Mouse (Mus musculus): ENCODE results near the gene Mettl1. TPM values are rescaled to one million over a fixed set of nuclear protein-coding genes. Genes with fewer than 3 reads are reported as not detected.
A peak's percentile ranks its signal among the peaks of the same experiment; 100 is the strongest.

The Mettl1 gene
- polyA plus RNA-seq, 1 experiment from 2014 or later: 15.7 TPM

DNA sequence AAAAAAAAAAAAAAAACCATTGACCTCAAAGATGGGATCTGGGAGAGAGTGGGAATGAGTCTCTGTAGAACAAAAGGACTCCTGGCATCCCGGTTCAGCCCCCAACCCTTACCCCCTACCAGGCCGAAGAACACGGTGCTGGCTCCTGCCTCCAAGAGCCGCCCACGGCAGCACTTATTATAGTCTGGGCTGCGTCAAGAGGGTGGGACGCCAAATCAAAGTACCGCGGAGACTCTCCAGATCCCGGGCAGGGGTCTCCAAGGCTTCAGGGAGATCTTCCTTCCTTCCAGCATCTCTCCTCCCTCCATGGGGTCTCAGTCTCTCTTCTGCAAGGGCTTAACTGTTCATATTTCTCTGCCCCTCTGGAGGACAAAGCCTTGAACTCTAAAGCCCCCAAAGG is 36.3 kb downstream of the Mettl1 start:
- H3K36me3 ChIP-seq (replicated peaks): no peaks in the 10 kb centered on the region
- H3K4me1 ChIP-seq (replicated peaks): peaks cover 69% of the 10 kb centered on the region
- 62% methylated on average over 10 of the region's 10 CpGs for WGBS (ENCODE audit: insufficient replicate concordance)

DNA sequence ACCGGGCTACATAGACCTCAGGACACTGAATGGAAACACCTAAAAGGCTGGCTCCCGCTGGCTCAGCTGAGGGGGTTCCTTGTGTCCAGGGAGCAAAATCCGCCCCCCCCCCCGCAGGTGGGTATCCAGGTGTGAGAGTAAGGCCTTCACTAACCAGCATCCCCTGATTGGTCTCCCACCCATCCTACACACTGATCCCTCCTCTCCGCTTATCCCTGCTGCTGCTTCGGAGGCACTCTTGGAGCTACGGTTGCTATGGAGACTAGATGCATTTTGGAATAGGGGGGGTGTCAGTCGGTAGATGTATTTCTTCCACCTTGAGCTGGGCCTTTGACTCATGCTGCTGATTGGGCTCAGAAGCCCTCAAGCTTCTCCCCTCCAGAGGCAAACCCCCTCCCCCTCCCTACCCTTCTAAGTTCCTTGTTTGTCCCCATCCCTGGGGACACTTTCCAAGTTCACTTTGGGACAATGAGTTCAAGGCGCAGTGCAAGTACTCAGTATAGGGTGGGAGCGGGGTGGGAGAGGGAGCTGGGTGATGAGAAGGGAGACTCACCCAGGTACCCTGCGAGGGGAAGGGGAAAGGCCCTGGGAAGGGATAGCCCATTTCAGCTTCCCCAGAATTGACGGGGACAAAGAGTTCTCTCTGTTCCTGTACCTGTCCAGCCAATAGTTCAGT is 36.9 kb downstream of the Mettl1 start:
- H3K27me3 ChIP-seq: peaks cover 56% of the 10 kb centered on the region
- H3K36me3 ChIP-seq (replicated peaks): no peaks in the 10 kb centered on the region
- peaks cover 75% of the 10 kb centered on the region for H3K4me1 ChIP-seq (replicated peaks)
- no peak overlapping the region for H3K4me3 ChIP-seq (replicated peaks)
- no peaks in the 10 kb centered on the region for H3K9me3 ChIP-seq (replicated peaks)
- 0 out of 2 replicates have a peak overlapping the region, but pooled peaks have one; percentile 67 for H3K4me2 ChIP-seq
- ATAC-seq (ENCODE audit: insufficient read depth): no peak
- 38% methylated on average over 12 of the region's 12 CpGs for WGBS (ENCODE audit: insufficient replicate concordance)
- no peak overlapping the region for H3K9ac ChIP-seq
- H3K27ac ChIP-seq (replicated peaks): no peak overlapping the region

More for the DNA sequence above, 36.3 kb downstream of the Mettl1 start:
- H3K9me3 ChIP-seq (replicated peaks): no peaks in the 10 kb centered on the region
- no peak overlapping the region for H3K4me3 ChIP-seq (replicated peaks)
- no peak overlapping the region for H3K27ac ChIP-seq (replicated peaks)
- no peak overlapping the region for H3K9ac ChIP-seq
- no peak overlapping the region for H3K4me2 ChIP-seq
- no peak for ATAC-seq (ENCODE audit: insufficient read depth)
- H3K27me3 ChIP-seq: peaks cover 54% of the 10 kb centered on the region

DNA sequence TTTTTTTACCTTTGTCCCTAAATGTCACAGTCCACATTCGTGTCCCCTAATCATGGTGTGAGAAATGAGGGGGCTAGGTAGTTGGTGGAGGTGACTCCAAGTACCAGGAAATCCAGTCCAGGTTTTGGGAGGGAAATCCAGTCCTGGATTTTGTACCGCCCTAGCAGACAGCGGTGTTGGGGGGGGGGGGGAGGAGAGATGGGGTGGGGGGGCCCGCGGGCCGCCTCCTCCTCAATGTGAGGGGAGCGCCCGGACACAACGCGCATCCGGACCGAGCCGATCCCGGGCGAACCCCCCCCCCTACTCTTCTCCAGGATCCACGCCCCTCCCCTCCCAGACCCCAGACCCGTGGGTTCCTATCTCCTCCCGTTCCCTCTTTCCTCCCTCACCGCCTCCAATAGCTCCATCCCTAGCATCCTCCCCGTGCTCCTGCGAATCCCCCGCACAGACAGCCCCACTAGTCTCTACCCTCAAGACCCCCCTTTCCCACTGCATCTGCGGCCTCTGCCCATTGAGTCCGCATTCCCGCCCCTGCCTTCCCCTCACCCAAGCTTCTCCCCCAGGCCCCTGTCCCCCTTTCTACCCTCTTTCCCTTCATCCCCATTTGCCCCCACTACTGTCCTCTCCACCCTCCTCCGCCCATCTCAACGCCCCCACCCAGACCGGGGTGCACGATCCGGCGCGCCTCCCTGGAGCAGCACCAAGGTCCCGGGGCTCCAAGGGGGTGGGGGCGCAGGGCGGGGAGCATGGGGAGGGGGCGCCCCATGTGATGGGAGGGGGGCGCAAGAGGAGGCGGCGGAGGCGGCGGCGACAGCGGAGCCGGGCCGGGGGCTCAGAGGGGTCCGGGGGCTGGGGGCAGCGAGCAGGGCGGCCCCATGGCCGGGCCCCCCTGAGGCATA is 37.7 kb downstream of the Mettl1 start:
- Histone ChIP-seq H3K27ac (replicated peaks) (no peak overlapping the region), H3K4me3 (replicated peaks) (peak overlapping the region; percentile 37), H3K36me3 (replicated peaks) (no peaks in the 10 kb centered on the region; the same call in 1 of the 2 replicates), H3K27me3 (peaks cover 59% of the 10 kb centered on the region), H3K9ac (no peak overlapping the region; the same call in 1 of the 2 replicates), H3K4me1 (replicated peaks) (peaks cover 77% of the 10 kb centered on the region), H3K9me3 (replicated peaks) (no peaks in the 10 kb centered on the region), H3K4me2 (peak overlapping the region; percentile 67)
- WGBS (ENCODE audit: insufficient replicate concordance): 16% methylated on average over 43 of the region's 49 CpGs
- ATAC-seq (ENCODE audit: insufficient read depth): no peak

DNA sequence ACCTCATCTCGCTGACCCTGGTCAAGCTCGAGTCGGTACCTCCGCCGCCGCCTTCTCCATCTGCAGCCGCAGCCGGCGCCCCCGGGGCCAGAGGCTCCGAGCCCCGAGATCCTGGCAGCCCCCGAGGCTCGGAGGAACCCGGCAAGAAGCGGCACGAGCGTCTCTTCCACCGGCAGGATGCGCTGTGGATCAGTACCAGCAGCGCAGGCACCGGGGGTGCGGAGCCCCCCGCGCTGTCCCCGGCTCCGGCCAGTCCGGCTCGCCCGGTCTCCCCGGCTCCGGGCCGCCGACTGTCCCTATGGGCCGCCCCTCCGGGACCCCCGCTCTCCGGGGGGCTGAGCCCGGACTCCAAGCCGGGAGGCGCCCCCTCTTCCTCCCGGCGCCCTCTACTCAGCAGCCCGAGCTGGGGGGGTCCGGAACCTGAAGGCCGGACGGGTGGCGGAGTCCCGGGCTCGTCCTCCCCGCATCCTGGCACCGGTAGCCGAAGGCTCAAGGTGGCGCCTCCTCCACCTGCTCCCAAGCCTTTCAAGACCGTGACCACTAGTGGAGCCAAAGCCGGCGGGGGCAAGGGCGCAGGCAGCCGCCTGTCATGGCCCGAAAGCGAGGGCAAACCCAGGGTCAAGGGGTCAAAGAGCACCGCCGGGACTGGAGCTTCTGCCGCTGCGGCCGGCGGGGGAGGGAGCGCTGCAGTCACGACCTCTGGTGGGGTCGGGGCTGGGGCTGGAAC is 38.6 kb downstream of the Mettl1 start:
- Histone ChIP-seq H3K4me3 (replicated peaks) (peak overlapping the region; percentile 37), H3K4me2 (peak overlapping the region; percentile 67), H3K27me3 (peaks cover 59% of the 10 kb centered on the region), H3K36me3 (replicated peaks) (no peaks in the 10 kb centered on the region; the same call in 1 of the 2 replicates), H3K27ac (replicated peaks) (no peak overlapping the region), H3K9me3 (replicated peaks) (no peaks in the 10 kb centered on the region), H3K4me1 (replicated peaks) (peaks cover 77% of the 10 kb centered on the region), H3K9ac (no peak overlapping the region)
- ATAC-seq (ENCODE audit: insufficient read depth): no peak
- 48% methylated on average over 70 of the region's 70 CpGs for WGBS (ENCODE audit: insufficient replicate concordance)

GRCm38 (mm10) chr10:127080901-127081780 is 39.9 kb downstream of the Mettl1 start:
- no peak overlapping the region for H3K9ac ChIP-seq
- peak overlapping the region; percentile 15; the same call in 1 of the 2 replicates for H3K4me3 ChIP-seq (replicated peaks)
- H3K27ac ChIP-seq (replicated peaks): no peak overlapping the region
- no peaks in the 10 kb centered on the region; the same call in 1 of the 2 replicates for H3K36me3 ChIP-seq (replicated peaks)
- H3K9me3 ChIP-seq (replicated peaks): no peaks in the 10 kb centered on the region
- H3K4me2 ChIP-seq: peak overlapping the region; percentile 52
- 31% methylated on average over 48 of the region's 48 CpGs for WGBS (ENCODE audit: insufficient replicate concordance)
- peaks cover 59% of the 10 kb centered on the region for H3K27me3 ChIP-seq
- H3K4me1 ChIP-seq (replicated peaks): peaks cover 65% of the 10 kb centered on the region
- no peak for ATAC-seq (ENCODE audit: insufficient read depth)

GRCm38 (mm10) chr10:127081996-127082620 is 40.9 kb downstream of the Mettl1 start:
- no peak for ATAC-seq (ENCODE audit: insufficient read depth)

DNA sequence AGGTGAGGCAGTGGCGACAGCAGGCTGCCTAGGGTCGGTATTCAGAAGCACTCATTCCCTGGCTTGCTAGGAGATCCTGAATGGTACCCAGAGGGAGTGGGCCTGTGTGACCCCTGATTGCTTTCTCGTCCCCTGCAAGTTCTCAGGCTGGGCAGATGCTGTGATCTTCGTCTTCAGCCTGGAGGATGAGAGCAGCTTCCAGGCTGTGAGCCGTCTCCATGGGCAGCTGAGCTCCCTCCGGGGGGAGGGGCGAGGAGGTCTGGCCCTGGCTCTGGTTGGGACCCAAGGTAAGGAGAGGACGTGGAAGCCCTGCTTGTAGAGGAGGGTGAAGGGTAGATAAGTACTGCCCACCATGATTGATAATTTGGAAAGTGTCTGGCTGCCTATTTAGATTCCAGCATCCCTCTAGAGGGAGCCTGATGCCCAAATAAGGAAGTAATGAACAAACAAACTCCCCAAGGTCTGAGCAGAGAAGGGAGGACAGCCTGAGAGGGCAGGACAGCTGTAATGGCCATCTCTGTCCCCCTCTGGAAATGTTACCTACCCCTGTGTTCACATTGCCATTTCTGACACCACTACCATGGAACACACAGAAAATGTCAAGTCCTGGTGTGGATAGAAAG is 42.2 kb downstream of the Mettl1 start:
- Histone ChIP-seq H3K4me1 (replicated peaks) (peaks cover 47% of the 10 kb centered on the region), H3K36me3 (replicated peaks) (no peaks in the 10 kb centered on the region; the same call in 1 of the 2 replicates), H3K9me3 (replicated peaks) (no peaks in the 10 kb centered on the region), H3K4me2 (no peak overlapping the region), H3K27me3 (peaks cover 44% of the 10 kb centered on the region), H3K4me3 (replicated peaks) (no peak overlapping the region), H3K27ac (replicated peaks) (no peak overlapping the region), H3K9ac (no peak overlapping the region)
- WGBS (ENCODE audit: insufficient replicate concordance): 63% methylated on average over 8 of the region's 8 CpGs
- no peak for ATAC-seq (ENCODE audit: insufficient read depth)

More at GRCm38 (mm10) chr10:127081996-127082620, 40.9 kb downstream of the Mettl1 start:
- no peaks in the 10 kb centered on the region; the same call in 1 of the 2 replicates for H3K36me3 ChIP-seq (replicated peaks)
- H3K4me2 ChIP-seq: peak overlapping the region; percentile 52
- WGBS (ENCODE audit: insufficient replicate concordance): 53% methylated on average over 8 of the region's 8 CpGs
- peaks cover 55% of the 10 kb centered on the region for H3K27me3 ChIP-seq
- no peak overlapping the region for H3K9ac ChIP-seq
- no peak overlapping the region for H3K27ac ChIP-seq (replicated peaks)
- no peak overlapping the region for H3K4me3 ChIP-seq (replicated peaks)
- peaks cover 57% of the 10 kb centered on the region for H3K4me1 ChIP-seq (replicated peaks)
- no peaks in the 10 kb centered on the region for H3K9me3 ChIP-seq (replicated peaks)

DNA sequence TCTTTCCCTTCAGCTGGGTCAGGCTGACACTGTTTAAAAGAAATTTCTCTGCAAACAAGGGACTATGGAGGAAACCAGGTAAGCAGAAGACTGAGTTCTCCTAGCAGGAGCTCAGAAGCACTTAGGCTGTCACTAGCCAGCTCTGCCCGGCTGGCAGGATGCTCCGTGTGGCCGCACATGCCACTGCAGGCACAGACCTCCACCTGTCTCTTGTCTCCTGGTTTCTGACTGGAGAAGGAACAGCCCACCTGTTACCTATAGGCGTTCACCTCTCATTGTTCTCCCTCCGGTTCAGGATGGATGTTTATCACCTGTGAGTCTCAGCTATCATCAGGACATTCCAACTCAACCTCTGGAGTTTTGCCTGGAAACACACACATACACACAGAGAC is 42.7 kb downstream of the Mettl1 start:
- Histone ChIP-seq H3K4me3 (replicated peaks) (no peak overlapping the region), H3K36me3 (replicated peaks) (no peaks in the 10 kb centered on the region; the same call in 1 of the 2 replicates), H3K9ac (no peak overlapping the region), H3K4me1 (replicated peaks) (peaks cover 41% of the 10 kb centered on the region), H3K9me3 (replicated peaks) (no peaks in the 10 kb centered on the region), H3K27me3 (peaks cover 39% of the 10 kb centered on the region), H3K27ac (replicated peaks) (no peak overlapping the region), H3K4me2 (no peak overlapping the region)
- WGBS (ENCODE audit: insufficient replicate concordance): 63% methylated on average over 5 of the region's 5 CpGs
- ATAC-seq (ENCODE audit: insufficient read depth): no peak

GRCm38 (mm10) chr10:127085052-127085451 is 43.8 kb downstream of the Mettl1 start:
- H3K27ac ChIP-seq (replicated peaks): no peak overlapping the region
- H3K9me3 ChIP-seq (replicated peaks): no peaks in the 10 kb centered on the region
- peaks cover 33% of the 10 kb centered on the region for H3K27me3 ChIP-seq
- H3K4me3 ChIP-seq (replicated peaks): no peak overlapping the region
- H3K9ac ChIP-seq: no peak overlapping the region
- 75% methylated on average over 9 of the region's 9 CpGs for WGBS (ENCODE audit: insufficient replicate concordance)
- no peaks in the 10 kb centered on the region; the same call in 1 of the 2 replicates for H3K36me3 ChIP-seq (replicated peaks)
- ATAC-seq (ENCODE audit: insufficient read depth): no peak
- H3K4me1 ChIP-seq (replicated peaks): peaks cover 30% of the 10 kb centered on the region
- no peak overlapping the region for H3K4me2 ChIP-seq
